Mouse (Mus musculus) olfactory bulb, adult 2 months (tissue): ENCODE results near the gene Gsdma3. TPM values are rescaled to one million over a fixed set of nuclear protein-coding genes. Genes with fewer than 3 reads are reported as not detected.

ENCODE experiments used
- H3K27ac ChIP-seq: fragments of 200-500 bp; 2 replicates; pipeline ENCODE4 v1.5.1; 2012; ENCODE audit warnings: low read depth, low read length; ENCODE audit not compliant: insufficient read depth
- H3K4me1 ChIP-seq: fragments of 200-500 bp; 2 replicates; pipeline ENCODE4 v1.6.1; 2012; ENCODE audit warnings: low read length; ENCODE audit not compliant: control insufficient read depth, insufficient read depth
- H3K4me3 ChIP-seq: fragments of 200-500 bp; 2 replicates; pipeline ENCODE4 v1.5.1; 2012; ENCODE audit warnings: mild to moderate bottlenecking, low read depth, low read length, moderate library complexity; ENCODE audit not compliant: insufficient read depth
- CTCF ChIP-seq: fragments of 200-500 bp; IDR thresholded peaks from 2 replicates; pipeline ENCODE4 v1.5.1; 2012; ENCODE audit warnings: low read depth, mild to moderate bottlenecking, low read length, moderate library complexity; ENCODE audit not compliant: insufficient read depth
- POLR2A ChIP-seq: fragments of 200-500 bp; IDR thresholded peaks from 2 replicates; pipeline ENCODE4 v1.6.1; 2012; ENCODE audit warnings: mild to moderate bottlenecking, low read depth, low read length, moderate library complexity; ENCODE audit not compliant: insufficient read depth
- WGBS: fragments of 180-500 bp; shearing (Covaris S2); methylation state at CpG from one replicate; pipeline ENCODE4 v1.1.7; 2018; 5-methylcytosine and 5-hydroxymethylcytosine counted together
- polyA plus RNA-seq: library from polyadenylated mRNA; stranded (reverse); fragments of >200 nt; gene quantifications from 2 replicates; pipeline ENCODE4 v1.2.4, GENCODE M21; 2012; ENCODE audit warnings: low replicate concordance; ENCODE audit not compliant: missing spikeins, insufficient read depth, insufficient read length

Gsdma3 gene
- polyA plus RNA-seq, 1 experiment: not detected

DNA sequence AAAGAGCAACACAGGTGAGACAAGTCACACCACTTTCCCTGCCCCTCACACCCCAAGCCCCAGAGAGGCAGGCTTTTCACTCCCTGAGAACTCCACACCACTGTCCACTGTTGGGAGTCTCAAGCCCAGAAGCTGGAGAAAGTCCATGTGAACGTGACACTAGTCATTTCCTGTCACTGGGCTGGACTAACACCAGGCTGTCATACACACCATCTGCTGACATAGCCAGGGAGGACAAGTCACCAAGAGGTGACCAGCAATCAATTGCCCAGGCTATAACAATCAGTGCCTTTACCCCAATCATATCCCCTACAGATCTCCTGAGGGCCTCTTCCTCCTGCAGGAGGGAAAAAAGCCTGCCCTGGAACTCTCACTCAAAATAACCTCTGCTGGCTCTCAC lies 42.0 kb upstream of the Gsdma3 start:
- TF ChIP-seq CTCF: no peak
- TF ChIP-seq POLR2A: no peak
- 74% methylated on average over 1 of the region's 1 CpGs for WGBS
- no peak overlapping the region for H3K27ac ChIP-seq

DNA sequence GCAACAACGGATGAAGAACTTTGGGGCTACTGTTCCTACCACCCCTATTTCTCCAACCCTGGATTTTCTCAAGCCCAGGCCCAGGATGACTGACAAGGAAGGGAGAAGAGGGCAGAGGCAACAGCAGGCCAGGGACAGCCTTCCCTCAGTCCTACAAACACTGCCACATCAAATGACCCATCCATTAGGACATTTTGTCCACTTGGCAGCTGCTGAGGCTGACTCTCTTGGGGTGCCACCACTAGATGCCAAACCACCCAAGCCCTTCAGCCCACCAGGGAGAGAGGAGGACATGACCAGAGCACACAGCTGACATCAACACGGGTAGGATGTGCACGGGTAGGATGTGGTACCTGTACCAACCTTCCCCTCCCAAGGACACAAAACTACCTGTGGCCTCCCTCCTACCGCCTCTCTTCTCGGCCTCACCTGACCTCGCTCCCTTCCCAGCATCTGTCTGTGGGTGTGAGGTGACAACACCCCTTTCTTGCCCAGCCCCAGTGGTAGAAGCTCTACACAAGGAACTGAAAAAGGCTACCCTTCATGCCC lies 41.5 kb upstream of the Gsdma3 start:
- H3K4me3 ChIP-seq: no peak overlapping the region
- 89% methylated on average over 6 of the region's 6 CpGs for WGBS
- peaks cover 22% of the 10 kb centered on the region for H3K4me1 ChIP-seq
- TF ChIP-seq POLR2A (no peak), CTCF (no peak)
- H3K27ac ChIP-seq: no peak overlapping the region

More for the DNA sequence above, 42.0 kb upstream of the Gsdma3 start:
- Histone ChIP-seq H3K4me3 (no peak overlapping the region), H3K4me1 (peaks cover 22% of the 10 kb centered on the region)

DNA sequence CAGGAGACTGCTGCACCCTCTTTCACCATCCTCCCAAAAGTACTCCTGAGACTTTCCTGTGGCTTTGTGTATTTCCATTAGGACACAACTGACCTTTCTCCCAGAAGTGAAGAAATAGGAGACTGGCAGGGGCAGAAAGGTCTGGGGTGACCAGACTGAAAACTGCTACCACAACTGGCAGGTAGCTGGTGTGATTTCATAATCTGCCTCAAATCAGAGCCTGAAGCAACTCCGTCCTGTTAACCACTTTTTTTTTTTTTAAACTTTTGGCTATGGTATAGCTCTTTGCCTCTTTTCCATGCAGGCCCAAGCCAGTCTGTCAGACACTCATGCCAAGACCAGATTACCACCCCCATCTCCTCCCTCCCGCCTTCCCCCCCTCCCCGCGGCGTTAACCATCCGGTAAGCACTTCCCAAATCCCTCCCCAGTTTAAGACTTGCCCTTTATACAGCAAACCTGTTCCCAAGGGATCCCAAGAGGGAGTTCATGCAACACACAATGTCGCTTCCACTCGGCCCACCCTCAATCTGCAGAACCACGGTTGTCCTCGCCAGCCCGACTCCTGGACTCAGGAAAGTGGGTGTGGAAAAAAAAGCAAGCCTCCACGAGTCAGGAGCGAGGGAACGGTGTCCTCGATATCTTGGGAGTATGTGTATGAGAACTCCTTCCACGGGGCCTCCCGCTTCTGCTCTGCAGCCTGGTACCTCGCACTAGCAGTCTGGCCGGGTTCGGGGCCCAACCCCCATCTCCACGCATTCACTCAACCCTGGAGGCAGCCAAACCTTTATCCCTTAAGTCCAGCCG lies 39.9 kb upstream of the Gsdma3 start:
- Histone ChIP-seq H3K4me3 (peak overlapping the region; percentile 91), H3K27ac (no peak overlapping the region), H3K4me1 (peaks cover 22% of the 10 kb centered on the region)
- 1% methylated on average over 22 of the region's 22 CpGs for WGBS
- TF ChIP-seq POLR2A (no peak), CTCF (no peak)

GRCm38 (mm10) chr11:98586892-98587563 lies 39.1 kb upstream of the Gsdma3 start, which contains the start of gene Ormdl3:
Gene Ormdl3 (minus strand): TSS chr11:98587368.
- Histone ChIP-seq H3K4me1 (peaks cover 22% of the 10 kb centered on the region), H3K4me3 (peak within 1 kb of the TSS; percentile 91), H3K27ac (peak within 1 kb of the TSS; percentile 57)
- TF ChIP-seq POLR2A (peak; percentile 86), CTCF (no peak)
- under 1% methylated on average over 49 of the region's 49 CpGs for WGBS

GRCm38 (mm10) chr11:98587684-98588546 lies 38.2 kb upstream of the Gsdma3 start:
- WGBS: 13% methylated on average over 20 of the region's 20 CpGs
- Histone ChIP-seq H3K27ac (no peak overlapping the region), H3K4me1 (peaks cover 22% of the 10 kb centered on the region), H3K4me3 (peak overlapping the region; percentile 60)
- TF ChIP-seq POLR2A (no peak), CTCF (no peak)

DNA sequence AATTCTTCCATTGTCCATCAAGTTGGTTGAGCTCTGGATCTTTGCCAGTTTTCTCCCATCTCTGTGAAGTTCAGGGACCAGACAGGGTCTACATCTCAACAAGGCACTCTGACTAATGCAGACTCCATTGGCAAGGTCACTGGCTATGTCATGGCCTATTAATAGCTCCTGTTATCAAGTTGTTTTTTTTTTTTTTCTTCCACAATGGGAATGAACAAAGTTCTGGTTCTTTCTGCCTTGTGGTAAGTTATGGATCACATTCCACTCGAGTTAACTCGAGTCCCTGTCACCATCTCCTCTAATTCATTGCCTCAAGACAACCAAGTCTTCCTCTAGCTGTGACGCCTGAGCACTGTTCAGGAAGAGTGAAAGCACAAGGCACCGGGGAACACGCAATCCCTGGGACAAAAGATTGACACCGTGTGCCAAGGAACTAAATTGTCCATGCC lies 37.3 kb upstream of the Gsdma3 start:
- TF ChIP-seq CTCF: no peak
- no peak for TF ChIP-seq POLR2A
- Histone ChIP-seq H3K4me3 (no peak overlapping the region), H3K27ac (no peak overlapping the region), H3K4me1 (peaks cover 22% of the 10 kb centered on the region)
- WGBS: 58% methylated on average over 6 of the region's 6 CpGs

- Histone ChIP-seq H3K4me3 (no peak overlapping the region), H3K27ac (no peak overlapping the region), H3K4me1 (peaks cover 22% of the 10 kb centered on the region)
- TF ChIP-seq POLR2A (no peak), CTCF (no peak)
- 85% methylated on average over 8 of the region's 8 CpGs for WGBS
Measured at GRCm38 (mm10) chr11:98589306-98589705, 36.9 kb upstream of the Gsdma3 start.
